Mouse (Mus musculus): ENCODE measurements around the gene Esd. TPM values are rescaled to one million over a fixed set of nuclear protein-coding genes. Genes with fewer than 3 reads are reported as not detected.

Esd gene
- polyA plus RNA-seq (2012; rRNA removed; ENCODE audit: low replicate concordance): 90.7 and 91.4 TPM in 2 replicates

DNA sequence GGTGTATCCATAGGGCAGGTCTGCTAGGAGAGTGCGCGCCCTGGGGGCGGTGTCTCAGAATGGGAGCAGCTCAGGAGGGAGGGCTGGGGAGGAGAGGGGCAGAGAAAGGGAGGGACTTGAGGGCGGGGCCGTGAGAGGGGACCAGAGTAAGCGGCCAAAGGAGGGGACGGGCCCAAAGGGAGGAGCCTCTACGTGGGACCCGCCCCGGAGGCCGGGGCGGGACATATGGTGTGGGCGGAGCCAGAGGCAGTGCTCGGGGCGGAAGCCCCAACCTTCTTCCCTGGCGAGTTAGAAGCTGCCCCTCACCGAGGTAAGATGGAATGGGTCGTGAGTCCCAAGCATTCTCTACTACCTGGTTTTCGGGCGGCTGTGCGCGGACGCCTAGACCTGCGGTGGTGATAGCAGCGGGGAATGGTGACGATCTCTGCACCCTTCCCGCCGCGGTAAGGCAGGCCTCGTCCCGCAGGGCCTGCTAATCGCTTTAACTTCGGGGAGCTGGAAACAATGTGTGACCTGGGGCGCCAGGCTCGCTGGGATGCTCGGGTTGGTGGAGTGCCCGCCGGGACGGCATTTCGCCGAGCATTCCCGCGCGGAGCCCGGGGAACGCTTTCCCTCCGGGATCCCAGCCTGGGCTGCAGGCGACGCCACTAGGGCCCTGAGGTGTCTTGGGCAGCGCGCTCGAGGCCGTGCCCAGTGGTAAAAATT lies at the start of gene Esd:
Gene Esd (plus strand): TSS at position 219 of the 705 bp plus-strand sequence.

Other genes starting within 250 kb of the Esd start
- 0.56 and 1.7 TPM in 2 replicates for gene Htr2a, start 91.5 kb upstream of the Esd start, polyA plus RNA-seq (2012; rRNA removed; ENCODE audit: low replicate concordance)
- gene Lrch1, start 215.6 kb downstream of the Esd start, polyA plus RNA-seq (2012; rRNA removed; ENCODE audit: low replicate concordance): 10.0 and 15.1 TPM in 2 replicates

Measured in subcutaneous adipose tissue, adult 2 months (tissue).